Mouse (Mus musculus) thymus, adult 2 months (tissue): ENCODE results near the gene Paqr8. TPM values are rescaled to one million over a fixed set of nuclear protein-coding genes. Genes with fewer than 3 reads are reported as not detected.
A peak's percentile ranks its signal among the peaks of the same experiment; 100 is the strongest.

Experiments
- DNase-seq: peaks from one replicate; pipeline ENCODE4 v3.0.0; 2021
- H3K27ac ChIP-seq: fragments of 200-500 bp; 2 replicates; pipeline ENCODE4 v1.5.1; 2012; ENCODE audit warnings: low read length, control low read depth; ENCODE audit not compliant: control insufficient read depth, insufficient read depth
- H3K27me3 ChIP-seq: fragments of 200-500 bp; 2 replicates; pipeline ENCODE4 v1.6.1; 2012; ENCODE audit warnings: mild to moderate bottlenecking, low read length, moderate library complexity, mixed read lengths; ENCODE audit not compliant: control insufficient read depth, insufficient read depth
- H3K36me3 ChIP-seq: fragments of 200-500 bp; 2 replicates; pipeline ENCODE4 v1.6.1; 2012; ENCODE audit warnings: mild to moderate bottlenecking, low read length, moderate library complexity; ENCODE audit not compliant: control insufficient read depth, insufficient read depth
- H3K4me1 ChIP-seq: fragments of 200-500 bp; replicated peaks from 2 replicates; pipeline ENCODE4 v1.6.1; 2012; ENCODE audit warnings: low read length; ENCODE audit not compliant: control insufficient read depth, insufficient read depth
- H3K4me3 ChIP-seq: fragments of 200-500 bp; 2 replicates; pipeline ENCODE4 v1.5.1; 2012; ENCODE audit warnings: mild to moderate bottlenecking, low read length, control low read depth, moderate library complexity; ENCODE audit not compliant: control insufficient read depth, insufficient read depth
- CTCF ChIP-seq: fragments of 200-500 bp; IDR thresholded peaks from 2 replicates; pipeline ENCODE4 v1.5.1; 2012; ENCODE audit warnings: mild to moderate bottlenecking, control low read depth, low read length, moderate library complexity, borderline replicate concordance; ENCODE audit not compliant: control insufficient read depth, poor library complexity, insufficient read depth; ENCODE audit errors: extremely low read depth
- POLR2A ChIP-seq: fragments of 200-500 bp; IDR thresholded peaks from 2 replicates; pipeline ENCODE4 v1.6.1; 2012; ENCODE audit warnings: mild to moderate bottlenecking, low read length, control low read depth, moderate library complexity; ENCODE audit not compliant: control insufficient read depth, poor library complexity, insufficient read depth; ENCODE audit errors: extremely low read depth
- WGBS: fragments of 180-500 bp; shearing (Covaris S2); methylation state at CpG from one replicate; pipeline ENCODE4 v1.1.7; 2018; 5-methylcytosine and 5-hydroxymethylcytosine counted together
- polyA plus RNA-seq: library from polyadenylated mRNA; depleted of rRNA; stranded (reverse); fragments of >200 nt; gene quantifications from 2 replicates; pipeline ENCODE4 v1.2.3, GENCODE M21; 2012; rRNA removed

Gene Paqr8
- polyA plus RNA-seq, 1 experiment: 9.6 TPM

- H3K4me1 ChIP-seq: peaks cover 26% of the 10 kb centered on the region
- no peak overlapping the region for H3K4me3 ChIP-seq
- H3K36me3 ChIP-seq: no peaks in the 10 kb centered on the region
- no peak for DNase-seq
- H3K27me3 ChIP-seq: no peaks in the 10 kb centered on the region
- no peak overlapping the region for H3K27ac ChIP-seq
- WGBS: 89% methylated on average over 2 of the region's 2 CpGs
- TF ChIP-seq CTCF (no peak), POLR2A (no peak)
These were observed 93.7 kb downstream of the Paqr8 start for GRCm38 (mm10) chr1:20984103-20984502.

- DNase-seq: peak; percentile 3
- no peak for TF ChIP-seq CTCF
- no peak for TF ChIP-seq POLR2A
- Histone ChIP-seq H3K4me1 (peaks cover 26% of the 10 kb centered on the region), H3K36me3 (no peaks in the 10 kb centered on the region), H3K4me3 (no peak overlapping the region), H3K27ac (no peak overlapping the region), H3K27me3 (no peaks in the 10 kb centered on the region)
- 75% methylated on average over 4 of the region's 4 CpGs for WGBS
These were observed 94.2 kb downstream of the Paqr8 start for GRCm38 (mm10) chr1:20984582-20984981.

- TF ChIP-seq POLR2A (no peak), CTCF (no peak)
- Histone ChIP-seq H3K27ac (peak overlapping the region; percentile 96), H3K4me1 (peaks cover 25% of the 10 kb centered on the region), H3K27me3 (no peaks in the 10 kb centered on the region), H3K4me3 (no peak overlapping the region), H3K36me3 (no peaks in the 10 kb centered on the region)
- peak; percentile 32 for DNase-seq
- WGBS: 13% methylated on average over 10 of the region's 10 CpGs
These were observed 96.1 kb downstream of the Paqr8 start for GRCm38 (mm10) chr1:20986378-20987056.

Other genes with a start within 250 kb of the Paqr8 start
- 0.19 TPM in 1 of 2 replicates, not detected in the other for gene Il17a, start 159.7 kb upstream of the Paqr8 start, polyA plus RNA-seq
- gene Il17f, start 100.0 kb upstream of the Paqr8 start, polyA plus RNA-seq: 0.15 and 0.49 TPM in 2 replicates
- 83.9 and 110 TPM in 2 replicates for gene Mcm3, start 70.3 kb upstream of the Paqr8 start, polyA plus RNA-seq
- gene Efhc1, start 61.0 kb downstream of the Paqr8 start, polyA plus RNA-seq: 0.55 and 2.6 TPM in 2 replicates
- 9.2 and 10.2 TPM in 2 replicates for gene Tram2, start 188.6 kb downstream of the Paqr8 start, polyA plus RNA-seq